Mouse (Mus musculus) embryonic facial prominence, embryonic 13.5 days (tissue): Measurements from ENCODE around the gene Ybx3. TPM values are rescaled to one million over a fixed set of nuclear protein-coding genes. Genes with fewer than 3 reads are reported as not detected.
A peak's percentile ranks its signal among the peaks of the same experiment; 100 is the strongest.

Experiments
- ATAC-seq: fragments of 200-750 bp; cut with Nextera tagmentation; 2 replicates; pipeline ENCODE4 v1.8.0; 2017; ENCODE audit warnings: low read depth; ENCODE audit not compliant: insufficient number of reproducible peaks, insufficient read depth, low FRiP score, low TSS enrichment
- H3K27ac ChIP-seq: fragments of 300-500 bp; sonication (generic); 2 replicates; pipeline ENCODE4 v1.5.1; 2015; ENCODE audit warnings: moderate library complexity, mild to moderate bottlenecking, inconsistent platforms
- H3K27me3 ChIP-seq: fragments of 300-500 bp; sonication (generic); 2 replicates; pipeline ENCODE4 v1.6.1; 2015; ENCODE audit warnings: mild to moderate bottlenecking, inconsistent platforms
- H3K36me3 ChIP-seq: fragments of 300-500 bp; sonication (generic); 2 replicates; pipeline ENCODE4 v1.6.1; 2015; ENCODE audit warnings: mild to moderate bottlenecking, inconsistent platforms
- H3K4me1 ChIP-seq: fragments of 300-500 bp; sonication (generic); 2 replicates; pipeline ENCODE4 v1.6.1; 2015; ENCODE audit warnings: inconsistent platforms
- H3K4me2 ChIP-seq: fragments of 300-500 bp; sonication (generic); 2 replicates; pipeline ENCODE4 v1.6.1; 2015; ENCODE audit warnings: moderate library complexity, mild to moderate bottlenecking, inconsistent platforms
- H3K4me3 ChIP-seq: fragments of 300-500 bp; sonication (generic); 2 replicates; pipeline ENCODE4 v1.5.1; 2015; ENCODE audit warnings: mild to moderate bottlenecking, inconsistent platforms
- H3K9ac ChIP-seq: fragments of 300-500 bp; sonication (generic); 2 replicates; pipeline ENCODE4 v1.6.1; 2015; ENCODE audit warnings: mild to moderate bottlenecking, inconsistent platforms
- H3K9me3 ChIP-seq: fragments of 300-500 bp; sonication (generic); 2 replicates; pipeline ENCODE4 v1.6.1; 2016; ENCODE audit warnings: inconsistent platforms
- WGBS: fragments of 180-500 bp; shearing (Covaris S2); methylation state at CpG from one replicate; pipeline ENCODE4 v1.1.7; 2015; ENCODE audit warnings: mixed read lengths; 5-methylcytosine and 5-hydroxymethylcytosine counted together
- polyA plus RNA-seq: library from polyadenylated mRNA; unstranded; fragments of >200 nt; fragmentation: Nextera tagmentation; extraction: Ambion mirVana; gene quantifications from 2 replicates; pipeline ENCODE4 v1.2.1, GENCODE M21; 2015

Ybx3 gene
- polyA plus RNA-seq, 1 experiment from 2014 or later = 49.3 TPM

DNA sequence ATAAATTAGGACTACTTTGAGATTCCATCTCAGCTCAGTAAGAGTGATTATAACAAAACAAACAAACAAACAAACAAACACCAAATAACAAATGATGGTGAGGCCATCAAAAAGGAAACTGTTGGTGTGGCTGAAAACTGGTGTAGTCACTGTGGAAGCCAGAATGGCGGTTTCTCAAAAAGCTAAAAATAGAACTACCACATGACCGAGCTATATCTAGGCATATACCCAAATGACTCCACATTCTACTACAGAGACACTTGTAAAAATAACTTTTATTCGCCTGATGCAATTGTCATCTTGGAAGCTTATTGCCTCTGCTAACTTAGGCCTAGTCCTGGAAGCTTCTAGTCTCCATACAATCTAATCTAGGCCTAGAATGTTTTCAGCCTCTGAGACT, 16.0 kb upstream of the Ybx3 start:
- no peak overlapping the region for H3K4me2 ChIP-seq
- 0 out of 2 replicates have a peak, but pooled peaks cover 3% of the 10 kb centered on the region for H3K9me3 ChIP-seq
- H3K9ac ChIP-seq = no peak overlapping the region
- H3K27me3 ChIP-seq = no peaks in the 10 kb centered on the region
- 86% methylated on average over 3 of the region's 3 CpGs for WGBS
- H3K36me3 ChIP-seq = no peaks in the 10 kb centered on the region
- H3K4me1 ChIP-seq = no peaks in the 10 kb centered on the region
- no peak overlapping the region for H3K4me3 ChIP-seq
- no peak for ATAC-seq
- H3K27ac ChIP-seq = no peak overlapping the region

GRCm38 (mm10) chr6:131403036-131403435, 14.8 kb upstream of the Ybx3 start:
- Histone ChIP-seq H3K4me3 (no peak overlapping the region), H3K9me3 (0 out of 2 replicates have a peak, but pooled peaks cover 3% of the 10 kb centered on the region), H3K27me3 (no peaks in the 10 kb centered on the region), H3K9ac (no peak overlapping the region), H3K4me1 (no peaks in the 10 kb centered on the region), H3K36me3 (no peaks in the 10 kb centered on the region), H3K4me2 (no peak overlapping the region), H3K27ac (no peak overlapping the region)
- 73% methylated on average over 2 of the region's 2 CpGs for WGBS
- no peak for ATAC-seq

DNA sequence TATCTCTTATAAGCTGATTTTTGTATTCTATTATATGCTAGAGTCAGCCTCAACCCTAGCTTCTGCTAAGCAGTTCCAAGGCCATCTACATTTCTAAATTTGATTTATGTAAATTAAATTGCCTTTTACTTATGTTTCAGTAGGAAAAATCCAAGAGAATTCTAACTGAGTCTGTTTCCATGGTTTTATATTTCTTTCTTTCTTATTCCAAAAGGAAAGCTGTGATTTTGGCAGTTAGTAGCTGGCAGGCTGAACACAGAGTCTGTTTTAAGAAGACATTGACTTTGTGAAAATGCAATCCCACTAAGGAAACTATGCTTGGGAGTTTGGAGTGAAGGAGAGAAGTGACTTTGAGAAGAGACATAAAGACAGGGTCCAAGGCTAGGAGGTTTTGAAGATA, 14.3 kb upstream of the Ybx3 start:
- Histone ChIP-seq H3K4me3 (no peak overlapping the region), H3K4me2 (no peak overlapping the region), H3K4me1 (no peaks in the 10 kb centered on the region), H3K27me3 (no peaks in the 10 kb centered on the region), H3K9ac (no peak overlapping the region), H3K9me3 (0 out of 2 replicates have a peak, but pooled peaks cover 3% of the 10 kb centered on the region), H3K36me3 (no peaks in the 10 kb centered on the region), H3K27ac (no peak overlapping the region)
- ATAC-seq = no peak

DNA sequence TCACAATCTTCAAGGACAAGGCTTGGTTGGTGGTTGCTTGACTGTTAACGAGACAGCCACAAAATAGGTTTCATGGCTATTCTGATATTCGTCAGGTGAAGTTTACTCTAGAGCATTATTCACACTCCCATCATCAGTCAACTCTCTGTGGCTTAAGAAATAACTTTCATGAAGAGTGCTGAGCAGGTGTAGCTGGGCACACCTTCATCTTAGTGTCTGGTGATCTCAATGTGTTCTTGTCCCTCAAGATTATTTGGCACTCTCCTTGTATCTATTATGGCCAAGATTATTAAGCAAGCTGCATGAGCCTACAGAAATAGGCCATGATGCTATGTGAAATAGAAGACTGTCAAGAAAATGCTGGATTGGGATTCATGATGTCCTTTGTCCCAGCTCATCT, 13.0 kb upstream of the Ybx3 start:
- H3K9me3 ChIP-seq = 0 out of 2 replicates have a peak, but pooled peaks cover 3% of the 10 kb centered on the region

DNA sequence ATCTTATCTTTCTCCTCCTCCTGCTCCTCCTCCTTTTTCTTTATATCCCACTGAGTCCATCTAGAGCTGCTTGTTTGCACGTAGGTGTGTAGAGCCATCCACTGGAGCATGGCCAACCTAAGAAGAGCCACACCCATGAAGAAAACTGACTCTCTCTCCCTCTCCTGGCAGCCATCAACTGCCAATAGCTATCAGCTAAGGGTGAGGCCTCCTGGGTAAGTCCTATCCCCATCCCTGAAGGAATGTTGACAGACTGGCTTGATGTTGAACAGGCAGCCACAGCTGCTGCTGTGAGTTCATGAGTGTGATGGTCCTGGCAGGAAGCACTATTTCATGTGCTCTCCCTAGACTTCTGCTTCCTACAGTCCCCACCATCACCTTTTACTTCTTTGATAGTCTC, 8.4 kb upstream of the Ybx3 start:
- ATAC-seq = no peak
- no peaks in the 10 kb centered on the region for H3K36me3 ChIP-seq
- H3K4me3 ChIP-seq = no peak overlapping the region
- 48% methylated on average over 1 of the region's 1 CpGs for WGBS
- no peak overlapping the region for H3K27ac ChIP-seq
- H3K9ac ChIP-seq = no peak overlapping the region
- no peaks in the 10 kb centered on the region for H3K9me3 ChIP-seq
- no peaks in the 10 kb centered on the region for H3K4me1 ChIP-seq
- H3K27me3 ChIP-seq = no peaks in the 10 kb centered on the region
- no peak overlapping the region for H3K4me2 ChIP-seq

More for the DNA sequence above, 13.0 kb upstream of the Ybx3 start:
- ATAC-seq = no peak
- Histone ChIP-seq H3K27ac (no peak overlapping the region), H3K9ac (no peak overlapping the region), H3K4me3 (no peak overlapping the region), H3K4me1 (no peaks in the 10 kb centered on the region), H3K36me3 (no peaks in the 10 kb centered on the region), H3K4me2 (no peak overlapping the region), H3K27me3 (no peaks in the 10 kb centered on the region)
- 80% methylated on average over 2 of the region's 2 CpGs for WGBS

DNA sequence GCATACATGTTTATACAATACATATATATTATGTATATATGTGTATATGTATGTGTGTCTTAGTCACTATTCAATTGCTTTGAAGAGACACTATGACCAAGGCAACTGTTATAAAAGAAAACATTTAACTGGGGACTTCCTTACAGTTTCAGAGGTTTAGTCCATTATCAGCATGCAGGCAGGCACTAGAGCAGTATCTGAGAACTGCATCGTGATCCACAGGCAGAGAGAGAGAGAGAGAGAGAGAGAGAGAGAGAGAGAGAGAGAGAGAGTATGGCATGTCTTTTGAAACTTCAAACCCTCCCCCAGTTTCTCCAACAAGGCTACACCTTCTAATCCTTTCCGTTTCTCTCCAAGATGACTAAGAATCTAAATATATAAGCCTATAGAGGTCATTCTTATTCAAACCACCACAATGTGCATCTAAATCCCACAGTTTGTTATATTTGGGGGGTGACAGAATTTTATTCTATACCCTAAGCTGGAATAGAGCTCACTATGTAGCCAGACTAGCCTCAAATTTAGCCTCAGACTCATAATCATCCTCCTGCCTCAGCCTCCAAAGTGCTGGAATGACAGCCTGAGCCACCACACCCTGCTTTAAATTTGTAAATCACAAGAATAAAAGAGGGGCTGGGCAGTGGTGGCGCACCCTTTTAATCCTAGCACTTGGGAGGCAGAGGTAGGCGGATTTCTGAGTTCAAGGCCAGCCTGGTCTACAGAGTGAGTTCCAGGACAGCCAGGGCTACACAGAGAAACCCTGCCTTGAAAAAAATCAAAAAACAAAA, 5.8 kb upstream of the Ybx3 start:
- H3K4me2 ChIP-seq = no peak overlapping the region
- no peaks in the 10 kb centered on the region for H3K36me3 ChIP-seq
- H3K9ac ChIP-seq = no peak overlapping the region
- H3K4me1 ChIP-seq = peaks cover 1% of the 10 kb centered on the region; the same call in 1 of the 2 replicates
- H3K27me3 ChIP-seq = no peaks in the 10 kb centered on the region
- ATAC-seq = no peak
- no peak overlapping the region for H3K4me3 ChIP-seq
- H3K9me3 ChIP-seq = no peaks in the 10 kb centered on the region
- H3K27ac ChIP-seq = no peak overlapping the region
- 78% methylated on average over 4 of the region's 4 CpGs for WGBS

GRCm38 (mm10) chr6:131387221-131388039, 846 bp downstream of the Ybx3 start:
- Histone ChIP-seq H3K27ac (peak overlapping the region; percentile 82), H3K36me3 (no peaks in the 10 kb centered on the region), H3K27me3 (no peaks in the 10 kb centered on the region), H3K4me3 (peak overlapping the region; percentile 92), H3K4me2 (peak overlapping the region; percentile 83), H3K9ac (peak overlapping the region; percentile 90), H3K9me3 (no peaks in the 10 kb centered on the region), H3K4me1 (peaks cover 34% of the 10 kb centered on the region)
- ATAC-seq = peak; percentile 27; the same call in 1 of the 2 replicates
- under 1% methylated on average over 43 of the region's 43 CpGs for WGBS

- no peaks in the 10 kb centered on the region for H3K27me3 ChIP-seq
- H3K4me2 ChIP-seq = peak overlapping the region; percentile 83
- 43% methylated on average over 9 of the region's 9 CpGs for WGBS
- no peaks in the 10 kb centered on the region for H3K36me3 ChIP-seq
- peaks cover 39% of the 10 kb centered on the region for H3K4me1 ChIP-seq
- no peaks in the 10 kb centered on the region for H3K9me3 ChIP-seq
- ATAC-seq = no peak
- H3K9ac ChIP-seq = peak overlapping the region; percentile 90; the same call in 1 of the 2 replicates
- H3K27ac ChIP-seq = no peak overlapping the region
- H3K4me3 ChIP-seq = peak overlapping the region; percentile 92
Measured at GRCm38 (mm10) chr6:131386416-131387019, 1.8 kb downstream of the Ybx3 start.

- Histone ChIP-seq H3K36me3 (peaks cover 4% of the 10 kb centered on the region), H3K27ac (no peak overlapping the region), H3K4me1 (peaks cover 39% of the 10 kb centered on the region), H3K4me3 (no peak overlapping the region), H3K9ac (no peak overlapping the region), H3K27me3 (no peaks in the 10 kb centered on the region), H3K4me2 (no peak overlapping the region), H3K9me3 (no peaks in the 10 kb centered on the region)
- ATAC-seq = no peak
- 85% methylated on average over 1 of the region's 1 CpGs for WGBS
Measured at GRCm38 (mm10) chr6:131385469-131385868, 2.8 kb downstream of the Ybx3 start.

- H3K4me1 ChIP-seq = peaks cover 35% of the 10 kb centered on the region
- no peak overlapping the region for H3K4me3 ChIP-seq
- no peak overlapping the region; the same call in 1 of the 2 replicates for H3K9ac ChIP-seq
- H3K9me3 ChIP-seq = no peaks in the 10 kb centered on the region
- no peak overlapping the region for H3K4me2 ChIP-seq
- no peak for ATAC-seq
- H3K36me3 ChIP-seq = peaks cover 21% of the 10 kb centered on the region
- no peaks in the 10 kb centered on the region for H3K27me3 ChIP-seq
- 33% methylated on average over 6 of the region's 6 CpGs for WGBS
- no peak overlapping the region; the same call in 1 of the 2 replicates for H3K27ac ChIP-seq
Measured at GRCm38 (mm10) chr6:131383713-131384330, 4.5 kb downstream of the Ybx3 start.

- Histone ChIP-seq H3K4me3 (no peak overlapping the region), H3K9me3 (no peaks in the 10 kb centered on the region), H3K4me2 (no peak overlapping the region), H3K9ac (no peak overlapping the region), H3K4me1 (peaks cover 32% of the 10 kb centered on the region), H3K27ac (no peak overlapping the region), H3K27me3 (no peaks in the 10 kb centered on the region), H3K36me3 (peaks cover 29% of the 10 kb centered on the region)
- 40% methylated on average over 3 of the region's 3 CpGs for WGBS
- ATAC-seq = no peak
Measured at GRCm38 (mm10) chr6:131382984-131383337, 5.3 kb downstream of the Ybx3 start.
